8 mouse cellular contexts compared by ENCODE assay signal in the genomic region with DNA sequence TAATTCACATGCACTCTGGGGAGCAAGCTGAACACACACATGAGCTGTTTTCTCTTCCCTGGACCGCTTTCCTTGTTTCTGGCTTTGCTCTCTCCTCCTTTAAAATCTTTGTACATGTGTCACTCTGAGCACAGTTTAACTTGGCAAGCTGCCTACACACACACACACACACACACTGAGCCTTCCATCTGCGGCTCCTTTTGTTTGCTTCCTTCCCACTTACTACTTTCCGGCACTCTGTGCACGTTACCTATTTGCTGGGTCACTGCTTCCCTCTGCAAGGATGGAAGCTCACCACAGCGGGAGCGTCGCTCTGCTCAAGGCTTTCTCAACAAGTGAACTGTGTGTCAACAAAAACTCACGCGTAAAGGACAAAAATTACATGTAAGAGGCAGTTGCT. TPM values are rescaled to one million over a fixed set of nuclear protein-coding genes. Genes with fewer than 3 reads are reported as not detected.
DNase-seq lines count a peak whose midpoint lies in the region; ATAC-seq lines count a peak whose summit lies in the region.

No protein-coding gene starts in this region.

- H3K27ac ChIP-seq in kidney, embryonic 16.5 days (ENCODE audit: low read length): no peak overlapping the region
- 0 out of 2 replicates have a peak overlapping the region, but pooled peaks have one; percentile 19 for H3K27ac ChIP-seq in heart, embryonic 16.5 days (ENCODE audit: low read length)
- H3K27ac ChIP-seq in midbrain, embryonic 16.5 days (ENCODE audit: low read length): peak overlapping the region; percentile 29

- no peaks in the 10 kb centered on the region for H3K36me3 ChIP-seq in kidney, embryonic 16.5 days (ENCODE audit: insufficient read depth, low read length)
- H3K36me3 ChIP-seq in heart, embryonic 16.5 days (ENCODE audit: control insufficient read depth, insufficient read depth): no peaks in the 10 kb centered on the region
- H3K36me3 ChIP-seq in midbrain, embryonic 16.5 days (ENCODE audit: control insufficient read depth, insufficient read depth, low read length): 0 out of 2 replicates have a peak, but pooled peaks cover 4% of the 10 kb centered on the region

- no peak overlapping the region for H3K4me3 ChIP-seq in kidney, embryonic 16.5 days (ENCODE audit: low read length)
- H3K4me3 ChIP-seq in heart, embryonic 16.5 days (ENCODE audit: low read length): no peak overlapping the region
- no peak overlapping the region for H3K4me3 ChIP-seq in midbrain, embryonic 16.5 days (ENCODE audit: low read depth, low read length)

- no peak for DNase-seq in kidney, adult 18-20 months
- DNase-seq in left cerebral cortex, postnatal 25 days (ENCODE audit: low spot score in 2 of 2): peak; percentile 29 to 45
- DNase-seq in frontal cortex, postnatal 25 days (ENCODE audit: low spot score in 2 of 2): no peak

- no peaks in the 10 kb centered on the region for H3K27me3 ChIP-seq in kidney, embryonic 16.5 days (ENCODE audit: insufficient read depth, low read length)
- H3K27me3 ChIP-seq in heart, embryonic 16.5 days (ENCODE audit: control insufficient read depth, insufficient read depth, low read length): no peaks in the 10 kb centered on the region
- no peaks in the 10 kb centered on the region for H3K27me3 ChIP-seq in midbrain, embryonic 16.5 days (ENCODE audit: control insufficient read depth, insufficient read depth, low read depth, low read length)

- H3K9ac ChIP-seq in kidney, embryonic 16.5 days (replicated peaks; ENCODE audit: low read length): no peak overlapping the region
- no peak overlapping the region for H3K9ac ChIP-seq in heart, embryonic 16.5 days (ENCODE audit: low read length)
- no peak overlapping the region for H3K9ac ChIP-seq in midbrain, embryonic 16.5 days (ENCODE audit: low read depth, low read length)

- WGBS in kidney, embryonic 16.5 days: 18% methylated on average over 9 of the region's 9 CpGs
- 40% methylated on average over 9 of the region's 9 CpGs for WGBS in heart, embryonic 16.5 days
- WGBS in midbrain, embryonic 16.5 days: 26% methylated on average over 9 of the region's 9 CpGs

- peak; percentile 87 for ATAC-seq in kidney, embryonic 16.5 days (ENCODE audit: low FRiP score, low TSS enrichment)
- peak; percentile 70 for ATAC-seq in common myeloid progenitor, adult 5-6 weeks (replicated peaks; ENCODE audit: low read depth, poor library complexity, severe bottlenecking)
- no peak; the same call in 1 of the 2 replicates for ATAC-seq in heart, embryonic 16.5 days (replicated peaks; ENCODE audit: extremely low read depth, insufficient read depth, low FRiP score)
- ATAC-seq in midbrain, embryonic 16.5 days: peak; percentile 76
- no peak for ATAC-seq in activated CD4-positive, CD25-positive, alpha-beta regulatory T cell, adult 4 months

- no peaks in the 10 kb centered on the region for H3K9me3 ChIP-seq in kidney, embryonic 16.5 days (ENCODE audit: low read length)
- H3K9me3 ChIP-seq in heart, embryonic 16.5 days (replicated peaks; ENCODE audit: control insufficient read depth, low read length): no peaks in the 10 kb centered on the region
- H3K9me3 ChIP-seq in midbrain, embryonic 16.5 days (replicated peaks; ENCODE audit: control insufficient read depth, low read length, poor library complexity, severe bottlenecking): no peaks in the 10 kb centered on the region

- intact Hi-C loops in left cerebral cortex, postnatal 25 days (cut with DNase I): no loop called here

- peaks cover 10% of the 10 kb centered on the region; the same call in 1 of the 2 replicates for H3K4me1 ChIP-seq in kidney, embryonic 16.5 days (ENCODE audit: insufficient read depth, low read length)
- H3K4me1 ChIP-seq in heart, embryonic 16.5 days (ENCODE audit: control insufficient read depth, insufficient read depth, low read length): no peaks in the 10 kb centered on the region; the same call in 1 of the 2 replicates
- H3K4me1 ChIP-seq in midbrain, embryonic 16.5 days (ENCODE audit: control insufficient read depth, insufficient read depth, low read length): 0 out of 2 replicates have a peak, but pooled peaks cover 6% of the 10 kb centered on the region

- no peak overlapping the region for H3K4me2 ChIP-seq in kidney, embryonic 16.5 days (replicated peaks; ENCODE audit: low read depth, low read length)
- no peak overlapping the region for H3K4me2 ChIP-seq in heart, embryonic 16.5 days (ENCODE audit: low read depth, low read length)
- H3K4me2 ChIP-seq in midbrain, embryonic 16.5 days (ENCODE audit: low read length): no peak overlapping the region

RNA-seq across cellular contexts. Expression of a gene that starts 25.6 kb away (rescaled TPM):
- 0.91 and 0.94 TPM in 2 replicates for polyA plus RNA-seq in kidney, embryonic 16.5 days (2015; fragmentation: Nextera tagmentation; extraction: Ambion mirVana)
- total RNA-seq in common myeloid progenitor, adult 5-6 weeks (2017): 10.3 and 10.4 TPM in 2 replicates
- polyA plus RNA-seq in heart, embryonic 16.5 days (2015; fragmentation: Nextera tagmentation; extraction: Ambion mirVana): 0.11 and 0.27 TPM in 2 replicates
- total RNA-seq in left cerebral cortex, postnatal 25 days (2021): 1 to 10 TPM; 3.0 to 5.2 TPM
- polyA plus RNA-seq in midbrain, embryonic 16.5 days (2015; fragmentation: Nextera tagmentation; extraction: Ambion mirVana): 0.16 TPM in 1 of 2 replicates, not detected in the other
- 1 to 10 TPM; 2.6 to 3.5 TPM for polyA plus RNA-seq in activated CD4-positive, CD25-positive, alpha-beta regulatory T cell, adult 4 months (2017; shearing (Covaris generic))

Comparison
In these comparisons a context has a peak if more than half of its experiments do, and no peak if none do; other contexts are left out.
1. ATAC-seq: peak in kidney, embryonic 16.5 days (single experiment), common myeloid progenitor, adult 5-6 weeks (single experiment) and midbrain, embryonic 16.5 days (single experiment); none in heart, embryonic 16.5 days (single experiment) and activated CD4-positive, CD25-positive, alpha-beta regulatory T cell, adult 4 months (single experiment).
2. DNase-seq: peak in left cerebral cortex, postnatal 25 days (2 of 2); none in kidney, adult 18-20 months (single experiment) and frontal cortex, postnatal 25 days (0 of 2).